Mouse (Mus musculus) lung, postnatal 25 days (tissue): ENCODE results near the gene 4632433K11Rik.

ENCODE experiments used
- DNase-seq: peaks from one replicate; pipeline ENCODE4 v3.0.0; 2022; ENCODE audit warnings: low spot score

4632433K11Rik gene

DNA sequence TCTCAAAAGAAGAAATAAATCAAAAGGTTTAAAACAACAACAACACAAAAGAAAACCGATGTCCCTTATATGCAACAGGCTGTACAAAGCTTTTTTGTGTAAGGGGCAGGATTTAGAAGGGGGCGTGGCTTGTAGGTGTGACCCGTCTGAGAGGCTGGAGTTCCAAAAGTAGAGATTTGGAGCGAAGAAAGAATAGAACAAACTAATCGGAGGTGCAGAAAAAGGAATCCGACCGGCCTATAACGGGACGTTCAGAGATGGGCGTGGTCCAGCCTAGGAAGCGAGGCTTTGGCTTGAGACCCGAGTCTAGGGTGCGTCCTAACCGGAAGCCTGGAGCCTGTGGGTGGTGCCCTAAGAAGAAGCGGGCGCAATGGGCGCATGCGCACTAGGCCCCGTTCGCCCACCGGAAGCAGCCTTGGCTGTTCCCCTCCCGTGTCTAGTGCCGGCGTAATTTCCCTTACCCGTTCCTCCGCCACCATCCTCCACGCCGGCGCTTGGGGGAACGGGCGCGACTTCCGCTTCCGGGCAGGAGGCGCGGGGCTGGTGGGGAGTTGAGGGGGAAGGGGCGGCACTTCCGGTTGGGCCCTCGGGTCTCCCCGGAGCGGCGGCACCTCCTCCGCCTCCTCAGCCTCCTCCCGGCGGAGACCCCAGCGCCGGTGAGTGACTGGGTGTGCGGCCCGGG is 13.8 kb upstream of the 4632433K11Rik start, which contains the start of the genes Zfp865 and Ccdc106:
Gene Zfp865, plus strand, starts transcription at position 377 of the 682 bp plus-strand sequence.
Gene Ccdc106, plus strand, starts transcription at position 554 of the 682 bp plus-strand sequence.
- peak; percentile 99 for DNase-seq

DNA sequence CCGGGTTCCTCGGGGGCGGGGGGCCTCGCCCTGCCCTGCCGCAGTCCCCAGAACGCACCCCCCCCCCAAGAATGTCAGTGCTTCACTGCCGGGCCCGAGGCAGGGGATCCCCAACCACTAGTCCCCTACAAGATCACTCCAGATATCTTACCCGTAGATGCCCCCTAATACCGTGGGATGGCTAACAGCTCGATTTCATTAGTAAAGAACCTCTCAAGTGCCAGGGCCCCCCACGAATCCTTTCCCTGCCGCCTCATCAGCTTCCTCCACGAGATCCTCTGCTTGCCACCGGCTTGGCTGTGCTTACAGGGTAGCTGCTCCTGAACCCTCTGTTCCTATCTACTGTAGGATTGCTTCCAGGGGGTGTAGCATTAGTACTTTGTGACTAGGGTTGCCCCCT is 13.2 kb upstream of the 4632433K11Rik start:
- DNase-seq, result no peak

GRCm38 (mm10) chr7:5021197-5021596 is 12.7 kb upstream of the 4632433K11Rik start:
- no peak for DNase-seq

- no peak for DNase-seq
These were observed 4.4 kb upstream of the 4632433K11Rik start for GRCm38 (mm10) chr7:5029543-5029942.

DNA sequence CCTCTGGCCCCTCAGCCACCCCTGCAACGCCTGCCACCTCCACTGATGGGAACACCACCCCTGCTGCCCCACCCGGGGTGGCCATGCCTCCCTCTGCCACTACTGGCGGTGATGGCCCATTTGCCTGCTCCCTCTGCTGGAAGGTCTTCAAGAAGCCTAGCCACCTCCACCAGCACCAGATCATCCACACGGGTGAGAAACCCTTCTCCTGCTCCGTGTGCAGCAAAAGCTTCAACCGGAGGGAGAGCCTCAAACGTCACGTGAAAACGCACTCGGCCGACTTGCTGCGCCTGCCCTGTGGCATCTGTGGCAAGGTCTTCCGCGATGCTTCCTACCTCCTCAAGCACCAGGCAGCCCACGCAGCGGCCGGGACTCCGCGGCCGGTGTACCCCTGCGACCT is 4.0 kb upstream of the 4632433K11Rik start:
- no peak for DNase-seq

DNA sequence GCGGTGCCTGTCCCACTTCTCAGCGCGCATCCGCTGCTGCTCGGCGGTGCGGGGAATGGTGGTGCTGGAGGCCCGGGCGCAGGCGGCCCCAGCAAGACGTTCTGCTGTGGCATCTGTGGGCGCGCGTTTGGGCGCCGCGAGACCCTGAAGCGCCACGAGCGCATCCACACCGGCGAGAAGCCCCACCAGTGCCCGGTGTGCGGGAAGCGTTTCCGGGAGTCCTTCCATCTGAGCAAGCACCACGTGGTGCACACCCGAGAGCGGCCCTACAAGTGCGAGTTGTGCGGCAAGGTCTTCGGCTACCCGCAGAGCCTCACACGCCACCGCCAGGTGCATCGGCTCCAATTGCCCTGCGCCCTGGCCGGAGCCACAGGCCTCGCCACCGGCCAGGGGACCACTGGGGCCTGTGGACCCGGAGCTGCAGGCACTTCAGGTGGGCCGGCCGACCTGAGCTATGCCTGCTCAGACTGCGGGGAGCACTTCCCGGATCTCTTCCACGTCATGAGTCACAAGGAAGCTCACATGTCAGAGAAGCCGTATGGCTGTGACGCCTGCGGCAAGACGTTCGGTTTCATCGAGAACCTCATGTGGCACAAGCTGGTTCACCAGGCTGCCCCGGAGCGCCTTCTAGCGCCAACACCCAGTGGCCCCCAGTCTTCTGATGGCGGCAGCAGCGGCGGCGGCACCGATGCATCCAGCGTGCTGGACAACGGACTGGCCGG is 3.2 kb upstream of the 4632433K11Rik start:
- DNase-seq, result no peak

- no peak for DNase-seq
These were observed 2.4 kb upstream of the 4632433K11Rik start for GRCm38 (mm10) chr7:5031496-5031895.

DNA sequence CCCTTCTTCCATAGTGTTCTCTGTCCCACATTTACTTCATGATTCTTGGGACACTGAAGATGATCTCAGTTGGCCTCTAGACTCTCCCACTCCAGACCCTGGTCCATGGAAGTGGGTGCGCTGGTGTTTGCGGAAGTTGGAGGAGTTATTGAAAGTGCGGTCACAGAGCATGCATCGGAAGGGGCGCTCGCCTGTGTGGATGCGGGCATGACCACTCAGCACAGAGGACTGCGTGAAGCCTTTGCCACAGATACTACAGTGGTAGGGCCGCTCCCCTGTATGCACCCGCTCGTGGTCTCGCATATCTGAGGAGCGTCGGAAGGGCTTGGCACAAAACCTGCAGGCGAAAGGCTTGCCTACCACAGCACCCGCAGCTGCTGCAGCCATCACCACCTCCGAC is 1.7 kb downstream of the 4632433K11Rik start:
- DNase-seq, result no peak

- DNase-seq, result no peak
These were observed 2.2 kb downstream of the 4632433K11Rik start for GRCm38 (mm10) chr7:5036136-5036535.

GRCm38 (mm10) chr7:5037026-5037425 is 3.1 kb downstream of the 4632433K11Rik start:
- no peak for DNase-seq

GRCm38 (mm10) chr7:5037467-5037866 is 3.5 kb downstream of the 4632433K11Rik start:
- no peak for DNase-seq

- peak; percentile 95 for DNase-seq
These were observed 4.3 kb downstream of the 4632433K11Rik start, which contains the start of gene Zfp784 for GRCm38 (mm10) chr7:5038109-5038732. Zfp784 (minus strand) TSS chr7:5038446.

DNA sequence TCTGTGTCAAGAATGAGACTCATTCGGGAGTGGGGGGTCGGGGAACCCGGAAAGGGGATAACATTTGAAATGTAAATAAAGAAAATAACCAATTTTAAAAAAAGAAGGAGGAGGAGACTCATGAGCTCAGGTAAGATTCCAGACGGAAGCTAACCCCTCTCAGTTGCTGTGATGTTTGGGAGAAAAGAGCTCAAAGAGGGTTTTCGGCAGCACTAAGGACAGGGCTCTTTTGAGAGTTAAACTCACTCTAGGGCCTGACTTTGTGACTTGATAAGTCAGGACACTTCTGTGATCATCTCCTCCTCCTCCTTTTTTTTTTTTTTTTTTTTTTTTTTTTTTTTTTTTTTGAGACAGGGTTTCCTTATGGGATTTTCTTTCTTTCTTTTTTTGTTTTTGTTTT is 5.0 kb downstream of the 4632433K11Rik start:
- no peak for DNase-seq

- no peak for DNase-seq
These were observed 11.1 kb downstream of the 4632433K11Rik start for GRCm38 (mm10) chr7:5044981-5045380.

GRCm38 (mm10) chr7:5046112-5046511 is 12.2 kb downstream of the 4632433K11Rik start:
- no peak for DNase-seq

DNA sequence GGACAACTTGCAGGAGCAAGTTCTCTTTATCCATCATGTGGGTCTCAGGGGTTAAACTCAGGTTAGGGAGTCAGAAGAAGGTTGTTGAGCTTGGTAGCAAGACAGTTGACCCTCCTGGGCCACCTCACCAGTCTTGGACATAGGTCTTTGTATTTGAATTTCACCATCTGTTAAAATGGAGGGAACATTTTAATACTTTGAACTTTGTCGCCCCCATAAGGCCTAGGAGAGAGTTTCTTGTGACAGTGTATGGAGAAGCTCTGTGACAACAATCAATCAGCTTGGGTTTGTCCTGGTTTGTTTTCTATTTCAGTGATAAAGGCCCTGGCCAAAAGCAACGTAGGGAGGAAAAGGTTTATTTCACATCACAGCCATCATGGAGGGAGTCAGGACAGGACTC is 13.4 kb downstream of the 4632433K11Rik start:
- DNase-seq, result peak; percentile 70

- peak; percentile 48 for DNase-seq
These were observed 17.6 kb downstream of the 4632433K11Rik start, which contains the start of gene Zfp580 for GRCm38 (mm10) chr7:5051193-5052192. Zfp580 (plus strand) TSS chr7:5051538.

- DNase-seq, result no peak
These were observed 18.5 kb downstream of the 4632433K11Rik start for GRCm38 (mm10) chr7:5052438-5052837.

DNA sequence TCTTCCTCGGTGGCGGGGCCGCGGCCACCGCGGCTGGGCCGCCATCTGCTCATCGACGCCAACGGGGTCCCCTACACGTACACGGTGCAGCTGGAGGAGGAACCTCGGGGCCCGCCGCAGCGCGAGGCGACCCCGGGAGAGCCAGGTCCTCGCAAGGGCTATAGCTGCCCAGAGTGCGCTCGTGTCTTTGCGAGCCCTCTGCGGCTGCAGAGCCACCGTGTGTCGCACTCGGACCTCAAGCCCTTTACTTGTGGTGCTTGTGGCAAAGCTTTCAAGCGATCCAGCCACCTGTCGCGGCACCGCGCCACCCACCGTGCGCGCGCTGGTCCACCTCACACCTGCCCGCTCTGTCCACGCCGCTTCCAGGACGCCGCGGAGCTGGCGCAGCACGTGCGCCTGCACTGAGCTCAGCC is 19.0 kb downstream of the 4632433K11Rik start:
- DNase-seq, result no peak

DNA sequence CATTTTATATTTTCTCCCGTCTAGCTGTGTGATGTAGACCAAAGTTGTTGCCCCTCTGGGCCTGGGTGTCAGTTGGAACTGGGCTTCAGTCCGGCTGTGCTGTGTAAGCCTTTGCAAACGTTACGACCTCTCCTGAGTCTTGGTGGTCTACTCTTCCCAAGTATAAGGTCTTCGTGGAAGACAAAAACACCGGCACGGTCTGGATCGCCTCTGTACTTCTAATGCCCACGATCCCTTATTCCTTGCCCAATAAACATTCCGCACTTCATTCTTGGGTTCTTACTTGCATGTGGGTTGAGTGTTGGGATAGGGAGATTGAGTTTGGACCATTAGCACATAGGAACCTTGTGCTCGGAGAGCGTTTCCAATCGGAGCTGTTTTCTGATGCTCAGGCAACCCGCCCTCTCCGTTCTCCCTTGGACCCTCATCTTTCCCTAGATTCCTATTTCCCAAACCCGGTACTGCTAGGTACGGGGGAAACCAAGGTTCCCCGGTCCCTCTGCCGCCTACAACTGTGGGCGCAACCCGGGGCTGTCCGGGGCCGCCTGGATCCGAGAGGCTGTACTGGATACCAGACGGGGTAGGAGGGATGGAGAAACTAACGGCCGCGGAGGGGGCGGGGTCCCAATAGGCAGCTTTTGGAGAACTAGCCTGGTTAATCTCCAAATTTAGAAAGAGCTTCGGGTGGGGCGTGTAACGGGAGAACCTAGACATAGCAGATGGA is 19.7 kb downstream of the 4632433K11Rik start:
- no peak for DNase-seq
